Mouse (Mus musculus) kidney, postnatal 0 days (tissue): ENCODE data around the gene Olfr311. TPM values are rescaled to one million over a fixed set of nuclear protein-coding genes. Genes with fewer than 3 reads are reported as not detected.

Experiments
- ATAC-seq: fragments of 200-750 bp; cut with Nextera tagmentation; replicated peaks from 2 replicates; pipeline ENCODE4 v1.8.0; 2017; ENCODE audit warnings: low read depth, moderate number of reproducible peaks, moderate TSS enrichment, moderate library complexity; ENCODE audit not compliant: low FRiP score
- DNase-seq: peaks from one replicate; pipeline ENCODE4 v3.0.0-alpha.2; 2016; ENCODE audit warnings: low spot score
- H3K27ac ChIP-seq: fragments of 300-500 bp; sonication (generic); 2 replicates; pipeline ENCODE4 v1.5.1; 2014; ENCODE audit warnings: mild to moderate bottlenecking
- H3K27me3 ChIP-seq: fragments of 300-500 bp; sonication (generic); 2 replicates; pipeline ENCODE4 v1.6.1; 2014; ENCODE audit warnings: low read length, mixed read lengths; ENCODE audit not compliant: insufficient read depth
- H3K36me3 ChIP-seq: fragments of 300-500 bp; sonication (generic); 2 replicates; pipeline ENCODE4 v1.6.1; 2014; ENCODE audit warnings: low read length, mixed read lengths; ENCODE audit not compliant: insufficient read depth
- H3K4me1 ChIP-seq: fragments of 300-500 bp; sonication (generic); replicated peaks from 2 replicates; pipeline ENCODE4 v1.6.1; 2014; ENCODE audit warnings: antibody characterized with exemption, low read length, mixed read lengths; ENCODE audit not compliant: insufficient read depth
- H3K4me2 ChIP-seq: fragments of 300-500 bp; sonication (generic); 2 replicates; pipeline ENCODE4 v1.6.1; 2014; ENCODE audit warnings: mild to moderate bottlenecking, low read length, moderate library complexity, mixed read lengths
- H3K4me3 ChIP-seq: fragments of 300-500 bp; sonication (generic); replicated peaks from 2 replicates; pipeline ENCODE4 v1.5.1; 2014; ENCODE audit warnings: low read depth, low read length
- H3K9ac ChIP-seq: fragments of 300-500 bp; sonication (generic); 2 replicates; pipeline ENCODE4 v1.6.1; 2014; ENCODE audit warnings: low read depth, low read length
- H3K9me3 ChIP-seq: fragments of 300-500 bp; sonication (generic); replicated peaks from 2 replicates; pipeline ENCODE4 v1.6.1; 2016; ENCODE audit warnings: low read length, inconsistent platforms, mixed read lengths
- CTCF ChIP-seq: IDR thresholded peaks from 2 replicates; pipeline ENCODE4 v1.5.1; 2016; ENCODE audit warnings: antibody characterized with exemption, low read depth, mild to moderate bottlenecking, moderate library complexity
- WGBS: fragments of 180-500 bp; shearing (Covaris S2); extraction: QIAGEN DNeasy Blood & Tissue Kit; methylation state at CpG from one replicate; pipeline ENCODE4 v1.1.7; 2014; 5-methylcytosine and 5-hydroxymethylcytosine counted together
- polyA plus RNA-seq: library from polyadenylated mRNA; unstranded; fragments of >200 nt; fragmentation: Nextera tagmentation; extraction: Ambion mirVana; gene quantifications from 2 replicates; pipeline ENCODE4 v1.2.1, GENCODE M21; 2015

Gene Olfr311
- polyA plus RNA-seq, 1 experiment from 2014 or later: not detected

DNA sequence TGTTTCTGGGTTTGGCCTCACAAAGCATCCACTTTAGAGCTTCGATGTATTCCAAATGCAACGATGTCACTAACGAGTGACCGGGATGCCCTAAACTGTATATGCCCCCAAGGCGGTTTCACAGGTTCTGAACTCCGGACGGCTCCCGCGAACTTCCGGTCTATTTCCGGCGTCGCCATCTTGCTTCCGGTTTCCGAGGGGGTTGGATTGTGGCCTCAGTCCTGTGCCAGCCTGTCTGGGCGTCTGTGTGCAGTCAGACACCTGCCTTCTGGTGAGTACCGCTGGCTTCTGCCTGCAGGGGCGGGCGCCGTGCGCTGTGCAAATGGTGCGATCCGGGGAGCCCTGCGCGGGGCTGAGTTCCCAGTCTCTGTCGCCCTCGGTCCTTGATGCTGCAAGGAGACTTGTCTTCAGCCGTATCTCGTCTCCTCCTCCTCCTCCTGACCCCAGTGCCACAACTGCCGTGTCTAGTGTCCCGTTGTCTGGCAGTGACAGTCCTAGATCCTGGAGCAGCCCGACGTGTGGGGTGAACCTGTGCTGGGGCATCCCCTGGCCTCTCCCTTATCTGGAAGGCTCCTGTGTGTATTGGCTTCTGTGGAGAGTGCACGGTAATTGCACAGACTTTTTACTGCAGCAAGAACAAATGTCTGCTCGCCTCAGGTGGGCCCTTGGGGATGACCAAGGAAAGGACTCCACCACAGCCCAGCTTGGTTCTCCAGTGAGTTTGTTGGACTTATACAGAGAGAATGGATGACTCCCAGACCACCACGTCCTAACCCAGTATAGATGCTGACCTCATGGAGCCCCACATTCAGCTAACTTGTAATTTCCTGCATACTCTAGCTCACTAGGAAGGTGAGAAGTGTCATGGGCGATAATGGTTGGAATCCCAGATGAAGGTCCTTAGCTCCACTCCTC is 28.2 kb downstream of the Olfr311 start, which contains the start of gene 2810021J22Rik:
Gene 2810021J22Rik (plus strand): TSS at position 178 of the 915 bp plus-strand sequence.
- WGBS: 3% methylated on average over 37 of the region's 37 CpGs

DNA sequence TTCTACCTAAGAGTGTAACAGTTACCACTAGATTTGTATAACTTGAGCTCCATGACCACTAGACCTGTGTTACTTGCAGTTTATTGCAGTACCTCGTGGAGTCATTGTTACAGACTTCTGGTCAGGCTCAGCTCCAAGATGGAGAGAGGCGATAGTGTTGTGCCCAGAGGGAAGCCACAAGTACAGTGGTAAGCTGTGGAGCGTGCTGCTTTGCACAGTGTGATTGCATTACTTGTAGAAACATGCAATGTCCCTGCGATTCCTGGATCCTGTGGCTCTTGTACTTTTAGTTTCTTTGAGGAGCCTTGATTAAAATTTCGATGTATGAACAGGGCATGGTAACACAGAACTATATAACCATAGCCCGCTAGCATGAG is 28.9 kb downstream of the Olfr311 start:
- peak overlapping the region; percentile 74; the same call in 1 of the 2 replicates for H3K9ac ChIP-seq
- H3K4me2 ChIP-seq: peak overlapping the region; percentile 84
- no peaks in the 10 kb centered on the region for H3K9me3 ChIP-seq
- no peaks in the 10 kb centered on the region for H3K27me3 ChIP-seq
- H3K36me3 ChIP-seq: no peaks in the 10 kb centered on the region
- peak overlapping the region; percentile 80 for H3K4me3 ChIP-seq
- peak overlapping the region; percentile 82; the same call in 1 of the 2 replicates for H3K27ac ChIP-seq
- no peak for DNase-seq
- 59% methylated on average over 6 of the region's 6 CpGs for WGBS
- ATAC-seq: no peak
- TF ChIP-seq CTCF: no peak
- H3K4me1 ChIP-seq: peaks cover 6% of the 10 kb centered on the region

More for the DNA sequence above, 28.2 kb downstream of the Olfr311 start, which contains the start of gene 2810021J22Rik:
- Histone ChIP-seq H3K27me3 (no peaks in the 10 kb centered on the region), H3K9ac (peak within 1 kb of the TSS; percentile 74), H3K4me3 (peak within 1 kb of the TSS; percentile 80), H3K27ac (peak within 1 kb of the TSS; percentile 82), H3K4me1 (peaks cover 6% of the 10 kb centered on the region), H3K4me2 (peak within 1 kb of the TSS; percentile 84), H3K36me3 (no peaks in the 10 kb centered on the region), H3K9me3 (no peaks in the 10 kb centered on the region)
- peak; percentile 12; the same call in 1 of the 2 replicates for TF ChIP-seq CTCF
- ATAC-seq: peak; percentile 82
- DNase-seq: peak; percentile 75

DNA sequence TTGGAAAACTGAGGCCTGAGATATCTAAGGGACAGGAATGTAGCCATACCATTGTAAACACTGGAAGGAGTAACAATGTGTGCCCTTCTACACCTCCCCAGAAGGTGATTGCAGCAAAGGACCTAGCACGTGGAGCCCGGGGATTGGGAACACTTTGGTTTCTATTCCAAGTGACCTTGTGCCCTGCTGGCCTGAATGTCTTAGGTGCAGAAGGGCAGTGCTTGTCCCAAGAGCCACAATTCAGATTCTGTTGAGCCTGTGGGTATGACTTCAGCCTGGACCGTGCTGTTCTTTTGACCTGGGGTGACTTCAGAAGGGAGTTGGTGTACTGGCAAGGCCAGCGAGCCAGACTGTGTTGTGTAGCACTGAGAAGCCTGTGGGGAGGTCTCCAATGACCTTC is 31.9 kb downstream of the Olfr311 start:
- no peak for TF ChIP-seq CTCF
- Histone ChIP-seq H3K4me2 (no peak overlapping the region), H3K4me1 (peaks cover 6% of the 10 kb centered on the region), H3K9ac (no peak overlapping the region), H3K27ac (no peak overlapping the region), H3K4me3 (no peak overlapping the region), H3K36me3 (no peaks in the 10 kb centered on the region), H3K9me3 (no peaks in the 10 kb centered on the region), H3K27me3 (no peaks in the 10 kb centered on the region)
- WGBS: 79% methylated on average over 4 of the region's 4 CpGs
- no peak for ATAC-seq
- no peak for DNase-seq

DNA sequence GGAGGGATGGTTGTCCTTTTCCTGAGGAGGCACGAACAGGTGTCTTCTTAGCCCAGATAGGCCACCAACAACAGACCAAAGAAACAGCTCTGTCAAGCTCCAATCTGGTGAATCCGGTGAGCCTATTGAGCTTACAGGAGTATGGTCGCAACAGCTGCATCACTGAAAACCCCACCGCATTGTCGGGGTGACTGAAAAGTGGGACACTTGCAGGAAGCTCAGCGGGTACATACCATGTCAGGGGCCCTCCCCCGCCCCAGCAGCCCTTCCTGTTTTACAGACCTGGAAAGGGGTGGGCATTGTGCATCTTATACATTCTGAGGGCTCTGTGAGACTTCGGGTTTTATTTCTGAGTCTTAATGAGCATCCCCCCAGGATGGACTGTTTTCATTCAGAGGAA is 44.7 kb downstream of the Olfr311 start:
- no peaks in the 10 kb centered on the region for H3K27me3 ChIP-seq
- no peak overlapping the region for H3K4me3 ChIP-seq
- H3K4me2 ChIP-seq: no peak overlapping the region
- DNase-seq (no peak), ATAC-seq (no peak)
- TF ChIP-seq CTCF: no peak
- no peak overlapping the region for H3K27ac ChIP-seq
- H3K9me3 ChIP-seq: no peaks in the 10 kb centered on the region
- H3K4me1 ChIP-seq: no peaks in the 10 kb centered on the region
- H3K9ac ChIP-seq: no peak overlapping the region
- 88% methylated on average over 8 of the region's 8 CpGs for WGBS
- H3K36me3 ChIP-seq: peaks cover 20% of the 10 kb centered on the region

DNA sequence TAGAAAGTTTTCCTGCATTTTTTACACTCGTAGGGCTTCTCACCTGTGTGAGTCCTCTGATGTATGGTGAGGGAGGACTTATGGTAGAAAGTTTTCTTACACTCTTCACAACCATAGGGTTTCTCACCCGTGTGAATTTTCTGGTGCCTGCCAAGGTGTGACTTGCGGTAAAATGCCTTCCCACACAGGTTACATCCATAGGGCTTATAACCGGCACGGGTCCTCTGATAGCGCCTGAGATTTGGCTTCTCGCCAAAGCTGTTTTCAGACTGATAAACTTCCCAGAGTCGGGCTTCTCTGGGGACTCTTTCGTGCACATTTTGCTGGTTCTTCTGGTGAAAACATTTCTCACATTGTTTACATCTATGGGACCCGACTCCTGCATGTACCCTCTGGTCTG is 51.5 kb downstream of the Olfr311 start:
- H3K36me3 ChIP-seq: peaks cover 36% of the 10 kb centered on the region
- 88% methylated on average over 10 of the region's 10 CpGs for WGBS

More for the DNA sequence above, 51.5 kb downstream of the Olfr311 start:
- H3K4me1 ChIP-seq: no peaks in the 10 kb centered on the region
- TF ChIP-seq CTCF: no peak
- H3K27me3 ChIP-seq: no peaks in the 10 kb centered on the region
- ATAC-seq: no peak
- no peak overlapping the region for H3K9ac ChIP-seq
- no peak for DNase-seq
- no peak overlapping the region for H3K4me3 ChIP-seq
- H3K27ac ChIP-seq: no peak overlapping the region
- no peaks in the 10 kb centered on the region for H3K9me3 ChIP-seq
- no peak overlapping the region for H3K4me2 ChIP-seq

Other genes starting within 250 kb of the Olfr311 start
- gene Olfr324, start 244.1 kb upstream of the Olfr311 start, polyA plus RNA-seq: not detected in 2 replicates
- not detected in 2 replicates for gene 2210407C18Rik, start 223.2 kb upstream of the Olfr311 start, polyA plus RNA-seq
- gene Olfr323, start 208.8 kb upstream of the Olfr311 start, polyA plus RNA-seq: not detected in 2 replicates
- 0.08 and 0.14 TPM in 2 replicates for gene Trim58, start 198.8 kb upstream of the Olfr311 start, polyA plus RNA-seq
- gene Olfr322, start 180.5 kb upstream of the Olfr311 start, polyA plus RNA-seq: 0.05 and 0.09 TPM in 2 replicates
- gene Olfr320, start 158.2 kb upstream of the Olfr311 start, polyA plus RNA-seq: not detected in 2 replicates
- gene Olfr319, start 140.1 kb upstream of the Olfr311 start, polyA plus RNA-seq: not detected in 2 replicates
- gene Olfr318, start 115.2 kb upstream of the Olfr311 start, polyA plus RNA-seq: not detected in 2 replicates
- not detected in 2 replicates for gene Olfr317, start 100.0 kb upstream of the Olfr311 start, polyA plus RNA-seq
- gene Olfr316, start 86.5 kb upstream of the Olfr311 start, polyA plus RNA-seq: not detected in 2 replicates
- not detected in 2 replicates for gene Olfr315, start 66.1 kb upstream of the Olfr311 start, polyA plus RNA-seq
- gene Olfr314, start 56.3 kb upstream of the Olfr311 start, polyA plus RNA-seq: not detected in 2 replicates
- 0.31 and 0.37 TPM in 2 replicates for gene Fam183b, start 37.3 kb upstream of the Olfr311 start, polyA plus RNA-seq
- gene Olfr313, start 24.3 kb upstream of the Olfr311 start, polyA plus RNA-seq: not detected in 2 replicates
- gene Olfr312, start 10.0 kb upstream of the Olfr311 start, polyA plus RNA-seq: not detected in 2 replicates
- gene Gm12258, start 7.9 kb downstream of the Olfr311 start, polyA plus RNA-seq: 5.5 and 6.1 TPM in 2 replicates
- gene 2810021J22Rik, start 28.0 kb downstream of the Olfr311 start, polyA plus RNA-seq: 7.2 TPM in 2 replicates
- 3.8 and 4.3 TPM in 2 replicates for gene Zfp39, start 65.0 kb downstream of the Olfr311 start, polyA plus RNA-seq
- gene Btnl10, start 78.7 kb downstream of the Olfr311 start, polyA plus RNA-seq: 0.16 TPM in 1 of 2 replicates, not detected in the other
- 238 and 249 TPM in 2 replicates for gene Rnf187, start 99.7 kb downstream of the Olfr311 start, polyA plus RNA-seq
- gene Hist3h2ba, start 109.7 kb downstream of the Olfr311 start, polyA plus RNA-seq: 43.9 and 45.8 TPM in 2 replicates
- 40.9 and 41.2 TPM in 2 replicates for gene Hist3h2a, start 115.4 kb downstream of the Olfr311 start, polyA plus RNA-seq
- gene Trim17, start 115.4 kb downstream of the Olfr311 start, polyA plus RNA-seq: 0.32 and 0.37 TPM in 2 replicates
- 16.3 and 16.7 TPM in 2 replicates for gene Trim11, start 138.8 kb downstream of the Olfr311 start, polyA plus RNA-seq